Mouse (Mus musculus) olfactory bulb, adult 2 months (tissue): Measurements from ENCODE around the gene 1700022I11Rik. TPM values are rescaled to one million over a fixed set of nuclear protein-coding genes. Genes with fewer than 3 reads are reported as not detected.
A peak's percentile ranks its signal among the peaks of the same experiment; 100 is the strongest.

Source experiments
- H3K27ac ChIP-seq: fragments of 200-500 bp; 2 replicates; pipeline ENCODE4 v1.5.1; 2012; ENCODE audit warnings: low read depth, low read length; ENCODE audit not compliant: insufficient read depth
- H3K4me1 ChIP-seq: fragments of 200-500 bp; 2 replicates; pipeline ENCODE4 v1.6.1; 2012; ENCODE audit warnings: low read length; ENCODE audit not compliant: control insufficient read depth, insufficient read depth
- H3K4me3 ChIP-seq: fragments of 200-500 bp; 2 replicates; pipeline ENCODE4 v1.5.1; 2012; ENCODE audit warnings: mild to moderate bottlenecking, low read depth, low read length, moderate library complexity; ENCODE audit not compliant: insufficient read depth
- CTCF ChIP-seq: fragments of 200-500 bp; IDR thresholded peaks from 2 replicates; pipeline ENCODE4 v1.5.1; 2012; ENCODE audit warnings: low read depth, mild to moderate bottlenecking, low read length, moderate library complexity; ENCODE audit not compliant: insufficient read depth
- POLR2A ChIP-seq: fragments of 200-500 bp; IDR thresholded peaks from 2 replicates; pipeline ENCODE4 v1.6.1; 2012; ENCODE audit warnings: mild to moderate bottlenecking, low read depth, low read length, moderate library complexity; ENCODE audit not compliant: insufficient read depth
- WGBS: fragments of 180-500 bp; shearing (Covaris S2); methylation state at CpG from one replicate; pipeline ENCODE4 v1.1.7; 2018; 5-methylcytosine and 5-hydroxymethylcytosine counted together
- polyA plus RNA-seq: library from polyadenylated mRNA; stranded (reverse); fragments of >200 nt; gene quantifications from 2 replicates; pipeline ENCODE4 v1.2.4, GENCODE M21; 2012; ENCODE audit warnings: low replicate concordance; ENCODE audit not compliant: missing spikeins, insufficient read depth, insufficient read length

The 1700022I11Rik gene
- polyA plus RNA-seq, 1 experiment: not detected

GRCm38 (mm10) chr4:43024673-43025072 lies 55.3 kb downstream of the 1700022I11Rik start:
- peaks cover 12% of the 10 kb centered on the region for H3K4me1 ChIP-seq
- 65% methylated on average over 14 of the region's 14 CpGs for WGBS
- no peak for TF ChIP-seq POLR2A
- no peak for TF ChIP-seq CTCF
- H3K27ac ChIP-seq: no peak overlapping the region
- H3K4me3 ChIP-seq: peak overlapping the region; percentile 64

DNA sequence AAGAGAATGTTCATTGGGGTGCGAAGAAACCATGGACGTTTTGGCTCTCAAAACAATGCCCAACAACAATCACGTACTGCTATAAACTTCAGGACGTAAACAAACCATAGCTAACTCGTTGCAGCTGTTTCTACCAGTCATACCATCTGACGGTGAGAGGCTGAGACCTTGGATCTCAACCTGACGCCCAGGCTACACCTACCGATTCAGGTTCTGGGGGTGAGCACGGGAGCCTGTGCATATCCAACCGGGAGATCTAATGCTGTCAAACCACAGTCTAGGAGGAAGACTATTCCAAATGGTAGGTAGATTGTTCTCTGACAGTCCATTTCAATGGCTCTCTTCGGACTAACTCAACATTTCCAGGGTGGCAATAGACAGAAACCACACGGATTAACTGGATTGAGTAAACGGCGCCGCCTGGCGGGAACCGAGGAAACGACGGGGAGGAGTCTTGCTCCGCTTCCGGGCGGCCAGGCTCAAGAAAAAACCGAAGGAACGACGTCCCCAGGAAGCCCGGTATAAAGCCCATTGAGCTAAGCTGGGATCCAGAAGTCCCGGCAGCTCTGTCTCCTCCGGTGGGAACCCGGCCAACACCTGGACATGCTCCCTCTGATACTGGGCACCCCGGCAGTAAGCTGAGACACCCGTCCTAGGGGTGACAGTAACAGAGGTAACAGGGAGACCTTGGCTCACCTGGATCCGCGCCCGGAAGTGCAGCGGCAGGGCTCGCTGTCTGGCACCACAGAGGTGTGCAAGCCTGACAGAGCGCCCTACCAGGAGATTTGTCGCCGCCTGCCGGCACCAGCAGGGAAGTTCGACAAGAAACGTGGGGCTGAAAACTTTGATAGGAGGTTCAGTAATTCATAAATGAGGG lies 55.9 kb downstream of the 1700022I11Rik start, which contains the start of gene Pigo:
TSS of gene Pigo (minus strand) at position 736 of the 877 bp plus-strand sequence.
- Histone ChIP-seq H3K27ac (peak within 1 kb of the TSS; percentile 67), H3K4me1 (peaks cover 14% of the 10 kb centered on the region), H3K4me3 (peak within 1 kb of the TSS; percentile 64)
- TF ChIP-seq CTCF (peak; percentile 75), POLR2A (peak; percentile 62)
- WGBS: 5% methylated on average over 42 of the region's 42 CpGs

DNA sequence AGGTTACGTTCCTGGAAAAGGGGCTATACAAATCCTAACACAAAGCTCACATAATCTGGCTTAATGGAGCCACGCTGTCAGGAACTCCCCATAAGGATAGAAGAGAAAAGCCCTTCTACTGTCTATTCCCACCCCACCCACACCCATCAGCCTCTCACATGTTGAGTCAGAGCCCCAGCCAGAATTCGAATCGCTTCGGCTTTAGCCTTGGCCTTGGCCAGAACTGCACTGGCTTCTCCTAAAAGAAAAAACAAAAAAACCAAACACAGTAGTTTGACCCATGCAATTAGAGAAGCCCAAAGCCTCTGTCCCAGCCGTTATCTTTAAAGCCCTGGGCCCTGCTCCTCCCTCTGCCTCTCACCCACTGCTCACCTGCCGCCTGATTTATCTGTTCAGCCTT lies 59.7 kb downstream of the 1700022I11Rik start:
- Histone ChIP-seq H3K4me3 (no peak overlapping the region), H3K4me1 (peaks cover 11% of the 10 kb centered on the region), H3K27ac (no peak overlapping the region)
- WGBS: 89% methylated on average over 7 of the region's 7 CpGs
- TF ChIP-seq CTCF: no peak
- TF ChIP-seq POLR2A: no peak

DNA sequence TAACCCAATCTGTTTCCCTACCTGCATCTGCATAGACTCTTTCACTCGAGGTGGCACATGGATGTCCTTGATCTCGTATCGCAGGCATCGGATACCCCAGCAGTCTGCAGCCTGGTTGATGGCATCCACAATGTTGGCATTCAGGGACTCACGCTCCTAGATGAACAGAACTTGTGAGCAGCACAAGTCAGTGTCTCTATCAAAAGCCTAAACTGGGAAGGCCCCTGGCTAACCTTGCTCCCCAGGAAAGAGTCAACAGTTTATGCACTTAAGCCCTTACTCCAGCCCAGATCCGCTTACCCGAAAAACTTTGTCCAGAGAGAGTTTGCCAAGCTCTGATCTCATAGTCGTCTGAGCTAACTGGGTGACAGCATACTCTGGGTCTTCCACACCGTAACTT lies 60.3 kb downstream of the 1700022I11Rik start:
- 90% methylated on average over 9 of the region's 9 CpGs for WGBS
- TF ChIP-seq CTCF (no peak), POLR2A (no peak)
- H3K4me1 ChIP-seq: peaks cover 7% of the 10 kb centered on the region
- no peak overlapping the region for H3K27ac ChIP-seq
- H3K4me3 ChIP-seq: no peak overlapping the region

DNA sequence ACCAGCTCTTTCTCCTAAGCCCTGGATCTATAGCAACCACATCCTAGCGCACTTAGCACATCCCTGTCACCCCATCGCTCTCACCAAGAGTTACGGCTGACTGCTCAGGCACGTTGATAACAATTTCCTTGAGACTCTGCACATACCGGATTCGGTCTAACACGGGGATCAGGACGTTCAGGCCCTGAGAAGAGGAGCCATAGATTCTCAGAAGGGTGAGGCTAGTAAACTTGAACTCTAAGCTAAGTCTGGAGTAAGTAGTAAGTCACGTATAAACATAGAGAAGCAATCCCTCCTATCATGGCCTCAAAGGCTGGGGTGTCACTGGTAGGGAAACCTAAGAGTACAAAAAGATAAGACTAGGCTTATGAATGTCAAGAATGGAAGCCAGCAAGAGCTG lies 60.9 kb downstream of the 1700022I11Rik start:
- Histone ChIP-seq H3K4me1 (peaks cover 6% of the 10 kb centered on the region), H3K4me3 (peak overlapping the region; percentile 78), H3K27ac (no peak overlapping the region)
- TF ChIP-seq CTCF: no peak
- no peak for TF ChIP-seq POLR2A
- WGBS: 79% methylated on average over 9 of the region's 9 CpGs

DNA sequence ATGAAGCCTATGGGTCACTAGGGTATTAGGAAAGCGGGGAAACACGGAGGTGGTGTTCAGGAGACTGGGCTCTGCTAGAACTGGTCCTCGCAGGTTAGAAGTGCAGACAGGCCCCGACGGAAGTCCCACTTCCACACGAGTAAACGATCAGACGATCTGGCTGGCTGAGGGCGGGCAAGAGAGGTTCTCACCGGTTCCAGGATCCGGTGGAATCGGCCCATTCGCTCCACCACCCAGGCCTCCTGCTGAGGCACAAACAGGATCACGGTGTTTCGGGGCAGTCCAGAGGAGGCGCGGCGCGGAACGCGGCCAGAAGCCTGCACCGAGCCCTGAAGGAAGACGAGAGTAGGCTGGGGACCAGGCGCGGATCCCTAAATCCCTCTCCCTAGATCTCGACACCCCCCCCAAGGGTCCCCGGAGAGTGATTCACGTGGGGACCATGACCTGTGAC lies 61.4 kb downstream of the 1700022I11Rik start:
- H3K4me1 ChIP-seq: peaks cover 6% of the 10 kb centered on the region
- WGBS: 1% methylated on average over 28 of the region's 28 CpGs
- H3K27ac ChIP-seq: peak overlapping the region; percentile 49; the same call in 1 of the 2 replicates
- TF ChIP-seq CTCF: no peak
- no peak for TF ChIP-seq POLR2A
- H3K4me3 ChIP-seq: peak overlapping the region; percentile 78

- whole genome bisulfite sequencing: under 1% methylated on average over 38 of the region's 38 CpGs
- H3K27ac ChIP-seq: peak within 1 kb of the TSS; percentile 83
- TF ChIP-seq POLR2A: peak; percentile 82
- no peak for TF ChIP-seq CTCF
- peak within 1 kb of the TSS; percentile 78 for H3K4me3 ChIP-seq
- peaks cover 6% of the 10 kb centered on the region for H3K4me1 ChIP-seq
Measured at GRCm38 (mm10) chr4:43031237-43031995, 62.0 kb downstream of the 1700022I11Rik start, which contains the start of gene Stoml2. TSS of gene Stoml2 (minus strand) at chr4:43031710.

GRCm38 (mm10) chr4:43032501-43032900 lies 63.1 kb downstream of the 1700022I11Rik start:
- H3K27ac ChIP-seq: no peak overlapping the region
- WGBS: 94% methylated on average over 1 of the region's 1 CpGs

More at GRCm38 (mm10) chr4:43032501-43032900, 63.1 kb downstream of the 1700022I11Rik start:
- peaks cover 6% of the 10 kb centered on the region for H3K4me1 ChIP-seq
- TF ChIP-seq CTCF: no peak
- no peak for TF ChIP-seq POLR2A
- H3K4me3 ChIP-seq: no peak overlapping the region

Other genes starting within 250 kb of the 1700022I11Rik start
- not detected in 2 replicates for gene 4930578G10Rik, start 234.1 kb upstream of the 1700022I11Rik start, polyA plus RNA-seq
- not detected in 2 replicates for gene Ccl19, start 213.0 kb upstream of the 1700022I11Rik start, polyA plus RNA-seq
- gene Ccl21a, start 195.6 kb upstream of the 1700022I11Rik start, polyA plus RNA-seq: not detected in 2 replicates
- gene Fam205a1, start 115.7 kb upstream of the 1700022I11Rik start, polyA plus RNA-seq: not detected in 2 replicates
- gene Gm12394, start 112.8 kb upstream of the 1700022I11Rik start, polyA plus RNA-seq: not detected in 2 replicates
- gene Fam205c, start 95.4 kb upstream of the 1700022I11Rik start, polyA plus RNA-seq: not detected in 2 replicates
- not detected in 2 replicates for gene Phf24, start 52.9 kb upstream of the 1700022I11Rik start, polyA plus RNA-seq
- 176 TPM in 1 of 2 replicates, not detected in the other for gene Dnajb5, start 19.8 kb upstream of the 1700022I11Rik start, polyA plus RNA-seq
- 261 and 1,669 TPM in 2 replicates for gene Vcp, start 30.9 kb downstream of the 1700022I11Rik start, polyA plus RNA-seq
- not detected in 2 replicates for gene Fancg, start 40.9 kb downstream of the 1700022I11Rik start, polyA plus RNA-seq
- gene Pigo, start 56.2 kb downstream of the 1700022I11Rik start, polyA plus RNA-seq: not detected in 2 replicates
- gene Stoml2, start 62.1 kb downstream of the 1700022I11Rik start, polyA plus RNA-seq: not detected in 2 replicates
- not detected in 2 replicates for gene Fam214b, start 76.6 kb downstream of the 1700022I11Rik start, polyA plus RNA-seq
- gene Unc13b, start 89.3 kb downstream of the 1700022I11Rik start, polyA plus RNA-seq: not detected in 2 replicates